Mouse (Mus musculus) forebrain, embryonic 11.5 days (tissue): ENCODE results near the gene P4hb. TPM values are rescaled to one million over a fixed set of nuclear protein-coding genes. Genes with fewer than 3 reads are reported as not detected.

ENCODE experiments used
- ATAC-seq: fragments of 200-750 bp; cut with Nextera tagmentation; replicated peaks from 2 replicates; pipeline ENCODE4 v1.8.0; 2017; ENCODE audit warnings: moderate TSS enrichment; ENCODE audit not compliant: low FRiP score
- DNase-seq: peaks from one replicate; pipeline ENCODE4 v3.0.0-alpha.2; 2017; ENCODE audit warnings: low spot score
- H3K27ac ChIP-seq: fragments of 300-500 bp; sonication (generic); 2 replicates; pipeline ENCODE4 v1.5.1; 2014; ENCODE audit warnings: low read depth, low read length
- H3K27me3 ChIP-seq: fragments of 300-500 bp; sonication (generic); 2 replicates; pipeline ENCODE4 v1.6.1; 2014; ENCODE audit warnings: mild to moderate bottlenecking, low read length, mixed read lengths; ENCODE audit not compliant: control insufficient read depth, insufficient read depth
- H3K36me3 ChIP-seq: fragments of 300-500 bp; sonication (generic); 2 replicates; pipeline ENCODE4 v1.6.1; 2014; ENCODE audit warnings: mild to moderate bottlenecking, low read length, moderate library complexity, mixed read lengths; ENCODE audit not compliant: control insufficient read depth, insufficient read depth
- H3K4me1 ChIP-seq: fragments of 300-500 bp; sonication (generic); replicated peaks from 2 replicates; pipeline ENCODE4 v1.6.1; 2014; ENCODE audit warnings: low read length, mixed read lengths; ENCODE audit not compliant: control insufficient read depth, insufficient read depth
- H3K4me2 ChIP-seq: fragments of 300-500 bp; sonication (generic); 2 replicates; pipeline ENCODE4 v1.6.1; 2014; ENCODE audit warnings: low read depth, mild to moderate bottlenecking, low read length, moderate library complexity, mixed read lengths; ENCODE audit not compliant: severe bottlenecking
- H3K4me3 ChIP-seq: fragments of 300-500 bp; sonication (generic); 2 replicates; pipeline ENCODE4 v1.5.1; 2014; ENCODE audit warnings: low read depth, low read length
- H3K9ac ChIP-seq: fragments of 300-500 bp; sonication (generic); 2 replicates; pipeline ENCODE4 v1.6.1; 2014; ENCODE audit warnings: low read length
- H3K9me3 ChIP-seq: fragments of 300-500 bp; sonication (generic); 2 replicates; pipeline ENCODE4 v1.6.1; 2016; ENCODE audit warnings: low read length, mixed read lengths; ENCODE audit not compliant: control insufficient read depth
- WGBS: fragments of 180-500 bp; shearing (Covaris S2); extraction: QIAGEN DNeasy Blood & Tissue Kit; methylation state at CpG from one replicate; pipeline ENCODE4 v1.1.7; 2014; 5-methylcytosine and 5-hydroxymethylcytosine counted together
- polyA plus RNA-seq: library from polyadenylated mRNA; unstranded; fragments of >200 nt; fragmentation: Nextera tagmentation; extraction: Ambion mirVana; gene quantifications from 2 replicates; pipeline ENCODE4 v1.2.1, GENCODE M21; 2014

P4hb gene
- 439 and 476 TPM in 2 replicates for polyA plus RNA-seq

- Histone ChIP-seq H3K4me2 (peak within 1 kb of the TSS; percentile 94), H3K9me3 (no peaks in the 10 kb centered on the region), H3K4me3 (peak within 1 kb of the TSS; percentile 97), H3K36me3 (peaks cover 10% of the 10 kb centered on the region), H3K4me1 (peaks cover 12% of the 10 kb centered on the region), H3K27ac (peak within 1 kb of the TSS; percentile 75), H3K27me3 (no peaks in the 10 kb centered on the region), H3K9ac (peak within 1 kb of the TSS; percentile 92)
- peak; percentile 97 for ATAC-seq
- under 1% methylated on average over 92 of the region's 94 CpGs for WGBS
- peak; percentile 100 for DNase-seq
Measured at GRCm38 (mm10) chr11:120572752-120573584, at the start of gene P4hb. Gene P4hb (minus strand): TSS chr11:120573253.

- no peak overlapping the region for H3K4me3 ChIP-seq
- WGBS: 90% methylated on average over 6 of the region's 6 CpGs
- H3K9me3 ChIP-seq: no peaks in the 10 kb centered on the region
- no peaks in the 10 kb centered on the region; the same call in 1 of the 2 replicates for H3K4me1 ChIP-seq
- H3K36me3 ChIP-seq: peaks cover 3% of the 10 kb centered on the region; the same call in 1 of the 2 replicates
- no peak overlapping the region for H3K27ac ChIP-seq
- DNase-seq (no peak), ATAC-seq (no peak)
- no peak overlapping the region for H3K4me2 ChIP-seq
- no peaks in the 10 kb centered on the region for H3K27me3 ChIP-seq
- no peak overlapping the region for H3K9ac ChIP-seq
Measured at GRCm38 (mm10) chr11:120622805-120623204, 49.8 kb upstream of the P4hb start.

DNA sequence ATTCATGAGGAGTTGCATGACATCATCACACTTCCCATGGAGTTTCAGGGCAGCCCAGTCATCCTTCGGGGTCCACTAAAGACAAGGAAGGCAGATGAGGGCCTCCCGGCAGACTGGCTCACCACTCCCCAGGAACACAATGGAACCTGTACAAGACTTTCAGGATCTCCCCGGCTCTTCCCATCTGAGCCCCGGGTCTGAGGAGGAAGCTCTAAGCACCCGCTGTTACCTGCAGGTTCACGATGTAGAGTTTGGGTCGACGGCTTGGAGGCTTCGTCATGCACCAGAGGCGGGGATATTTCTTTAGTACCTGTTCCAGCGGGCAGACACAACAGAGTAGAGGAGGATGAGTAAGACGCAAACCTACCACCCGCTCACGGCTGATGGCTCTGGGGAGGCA, 47.1 kb upstream of the P4hb start:
- Histone ChIP-seq H3K4me1 (peaks cover 11% of the 10 kb centered on the region; the same call in 1 of the 2 replicates), H3K9me3 (no peaks in the 10 kb centered on the region), H3K27ac (no peak overlapping the region), H3K4me3 (no peak overlapping the region), H3K36me3 (peaks cover 3% of the 10 kb centered on the region; the same call in 1 of the 2 replicates), H3K27me3 (no peaks in the 10 kb centered on the region), H3K4me2 (no peak overlapping the region), H3K9ac (no peak overlapping the region)
- no peak for DNase-seq
- ATAC-seq: no peak
- 94% methylated on average over 14 of the region's 14 CpGs for WGBS

GRCm38 (mm10) chr11:120618619-120619535, 45.8 kb upstream of the P4hb start:
- peaks cover 3% of the 10 kb centered on the region; the same call in 1 of the 2 replicates for H3K36me3 ChIP-seq

GRCm38 (mm10) chr11:120617519-120618112, 44.6 kb upstream of the P4hb start, which contains the start of gene Pcyt2:
Gene Pcyt2 (minus strand): TSS chr11:120617936.
- WGBS: under 1% methylated on average over 55 of the region's 56 CpGs
- no peaks in the 10 kb centered on the region for H3K27me3 ChIP-seq
- H3K4me3 ChIP-seq: peak within 1 kb of the TSS; percentile 79
- H3K9me3 ChIP-seq: no peaks in the 10 kb centered on the region
- DNase-seq: peak; percentile 94
- H3K4me1 ChIP-seq: peaks cover 11% of the 10 kb centered on the region; the same call in 1 of the 2 replicates
- ATAC-seq: peak; percentile 95
- H3K27ac ChIP-seq: peak within 1 kb of the TSS; percentile 66; the same call in 1 of the 2 replicates
- peak within 1 kb of the TSS; percentile 82 for H3K4me2 ChIP-seq
- peaks cover 3% of the 10 kb centered on the region; the same call in 1 of the 2 replicates for H3K36me3 ChIP-seq
- H3K9ac ChIP-seq: peak within 1 kb of the TSS; percentile 82

More at GRCm38 (mm10) chr11:120618619-120619535, 45.8 kb upstream of the P4hb start:
- Histone ChIP-seq H3K9ac (no peak overlapping the region), H3K27ac (no peak overlapping the region), H3K4me1 (peaks cover 11% of the 10 kb centered on the region; the same call in 1 of the 2 replicates), H3K9me3 (no peaks in the 10 kb centered on the region), H3K4me2 (no peak overlapping the region), H3K4me3 (no peak overlapping the region), H3K27me3 (no peaks in the 10 kb centered on the region)
- 94% methylated on average over 25 of the region's 25 CpGs for WGBS
- ATAC-seq (no peak), DNase-seq (no peak)

GRCm38 (mm10) chr11:120616617-120617294, 43.7 kb upstream of the P4hb start:
- WGBS: 50% methylated on average over 4 of the region's 4 CpGs
- no peak for DNase-seq
- no peak for ATAC-seq
- peaks cover 3% of the 10 kb centered on the region; the same call in 1 of the 2 replicates for H3K36me3 ChIP-seq
- H3K4me3 ChIP-seq: peak overlapping the region; percentile 79
- no peak overlapping the region for H3K27ac ChIP-seq
- H3K9ac ChIP-seq: peak overlapping the region; percentile 82
- H3K9me3 ChIP-seq: no peaks in the 10 kb centered on the region
- H3K4me2 ChIP-seq: peak overlapping the region; percentile 82
- no peaks in the 10 kb centered on the region for H3K27me3 ChIP-seq
- peaks cover 11% of the 10 kb centered on the region; the same call in 1 of the 2 replicates for H3K4me1 ChIP-seq

- no peaks in the 10 kb centered on the region for H3K9me3 ChIP-seq
- no peak for DNase-seq
- H3K9ac ChIP-seq: no peak overlapping the region
- H3K4me1 ChIP-seq: peaks cover 11% of the 10 kb centered on the region; the same call in 1 of the 2 replicates
- H3K4me2 ChIP-seq: 0 out of 2 replicates have a peak overlapping the region, but pooled peaks have one; percentile 21
- no peaks in the 10 kb centered on the region for H3K27me3 ChIP-seq
- 92% methylated on average over 11 of the region's 11 CpGs for WGBS
- H3K4me3 ChIP-seq: no peak overlapping the region
- no peak for ATAC-seq
- H3K36me3 ChIP-seq: peaks cover 3% of the 10 kb centered on the region; the same call in 1 of the 2 replicates
- H3K27ac ChIP-seq: no peak overlapping the region
Measured at GRCm38 (mm10) chr11:120615606-120616203, 42.7 kb upstream of the P4hb start.
